Mouse (Mus musculus) heart, postnatal 10 days (tissue): ENCODE results near the gene Kyat3. TPM values are rescaled to one million over a fixed set of nuclear protein-coding genes. Genes with fewer than 3 reads are reported as not detected.
"Not testable (repeated sequence)": the region's sequence is repeated elsewhere in the genome, so short reads cannot be mapped to it uniquely, and the experiment has no call there.

ENCODE experiments used
- DNase-seq, 2 experiments: peaks; one replicate each; pipeline ENCODE4 v3.0.0; 2021
- intact Hi-C: fragments of 180-260 bp; cut with DNase I; formaldehyde crosslinking; loops from one replicate; pipeline ENCODE4 v1.15.1; 2025
- total RNA-seq, 2 experiments: library from RNA; stranded (reverse); gene quantifications; 2 replicates each; pipeline ENCODE4 v1.2.3; 2021

Gene Kyat3
- 1 to 10 TPM; 3.8 to 6.1 TPM for total RNA-seq

- intact Hi-C loops: no loop called here
These were observed at the start of gene Kyat3 for GRCm38 (mm10) chr3:142700442-142701322. Gene Kyat3 (plus strand): TSS chr3:142701051.

GRCm38 (mm10) chr3:142664723-142665122, 36.1 kb upstream of the Kyat3 start:
- intact Hi-C loops: no loop called here
- DNase-seq: no peak

More at GRCm38 (mm10) chr3:142700442-142701322, at the start of gene Kyat3:
- DNase-seq: peak; percentile 95 to 96

GRCm38 (mm10) chr3:142674607-142675006, 26.2 kb upstream of the Kyat3 start:
- intact Hi-C loops: no loop called here
- no peak for DNase-seq

GRCm38 (mm10) chr3:142687939-142688338, 12.9 kb upstream of the Kyat3 start:
- intact Hi-C loops: no loop called here
- no peak for DNase-seq

GRCm38 (mm10) chr3:142688353-142688752, 12.5 kb upstream of the Kyat3 start:
- no peak for DNase-seq
- intact Hi-C loops: no loop called here

- intact Hi-C loops: no loop called here
- DNase-seq: no peak
These were observed 4.3 kb upstream of the Kyat3 start for GRCm38 (mm10) chr3:142696517-142696916.

- intact Hi-C loops: no loop called here
- DNase-seq: no peak
These were observed 647 bp downstream of the Kyat3 start for GRCm38 (mm10) chr3:142701407-142701989.

GRCm38 (mm10) chr3:142706581-142707444, 6.0 kb downstream of the Kyat3 start:
- intact Hi-C loops: loop anchor here (5.0 kb wide), 1 partner anchor 145 kb away; the partner anchor contains the start of gene Gbp3
- DNase-seq: no peak

- intact Hi-C loops: loop anchor here (2.0 to 5.0 kb wide), 2 partner anchors 146 to 216 kb away; partner anchors contain the start of genes Gbp3 and Gbp5
- DNase-seq: not testable (repeated sequence)
These were observed 7.5 kb downstream of the Kyat3 start for GRCm38 (mm10) chr3:142708181-142708848.

- intact Hi-C loops: loop anchor here (2.0 to 5.0 kb wide), 2 partner anchors 147 to 216 kb away; partner anchors contain the start of genes Gbp3 and Gbp5
- peak; percentile 76 to 85 for DNase-seq
These were observed 8.1 kb downstream of the Kyat3 start for GRCm38 (mm10) chr3:142708849-142709419.

- DNase-seq: peak; percentile 53 to 73
- intact Hi-C loops: loop anchor here (1.0 kb wide), 1 partner anchor 70 kb away; no protein-coding TSS in a partner anchor
These were observed 9.6 kb downstream of the Kyat3 start for GRCm38 (mm10) chr3:142710360-142711007.

GRCm38 (mm10) chr3:142711372-142711771, 10.5 kb downstream of the Kyat3 start:
- intact Hi-C loops: no loop called here
- no peak for DNase-seq

- intact Hi-C loops, DNase-seq: not testable (repeated sequence)
These were observed 11.7 kb downstream of the Kyat3 start for GRCm38 (mm10) chr3:142712401-142713040.

GRCm38 (mm10) chr3:142725481-142725880, 24.6 kb downstream of the Kyat3 start:
- DNase-seq: no peak
- intact Hi-C loops: no loop called here

- peak in 1 of 2 experiments; percentile 30 for DNase-seq
- intact Hi-C loops: no loop called here
These were observed 25.3 kb downstream of the Kyat3 start for GRCm38 (mm10) chr3:142725969-142726672.

- intact Hi-C loops: no loop called here
- no peak for DNase-seq
These were observed 33.4 kb downstream of the Kyat3 start for GRCm38 (mm10) chr3:142734291-142734690.

GRCm38 (mm10) chr3:142740896-142741295, 40.0 kb downstream of the Kyat3 start:
- no peak for DNase-seq

More at GRCm38 (mm10) chr3:142740896-142741295, 40.0 kb downstream of the Kyat3 start:
- intact Hi-C loops: no loop called here
